Mouse (Mus musculus): Measurements from ENCODE around the gene Nufip2. TPM values are rescaled to one million over a fixed set of nuclear protein-coding genes. Genes with fewer than 3 reads are reported as not detected.
A peak's percentile ranks its signal among the peaks of the same experiment; 100 is the strongest.

Nufip2 gene
- polyA plus RNA-seq, 1 experiment from 2014 or later = 9.9 TPM

DNA sequence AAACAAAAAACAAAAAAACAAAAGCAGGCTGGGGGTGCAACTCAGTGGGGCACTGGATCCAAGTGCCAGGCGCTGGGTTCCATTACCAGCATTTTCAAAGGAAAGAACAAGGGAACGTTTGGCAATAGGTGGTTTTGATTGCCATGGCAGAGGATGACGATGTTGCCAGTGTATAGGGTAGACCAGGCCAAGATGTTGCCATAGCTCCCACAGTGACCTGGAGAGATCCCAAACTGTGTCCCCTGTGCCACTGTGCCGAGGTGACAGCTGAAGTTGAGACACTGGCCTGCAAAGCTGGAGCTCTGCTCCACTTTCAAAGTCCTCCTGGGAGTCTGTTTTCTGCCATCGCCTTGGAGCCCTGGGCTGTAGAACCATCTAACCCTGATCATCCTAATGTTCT is 63.0 kb downstream of the Nufip2 start:
- no peak for ATAC-seq (ENCODE audit: insufficient number of reproducible peaks, insufficient read depth, low FRiP score, low read depth)
- H3K27me3 ChIP-seq (ENCODE audit: control insufficient read depth, insufficient read depth, low read length) = no peaks in the 10 kb centered on the region
- WGBS = 85% methylated on average over 5 of the region's 5 CpGs

GRCm38 (mm10) chr11:77752525-77752924 is 66.6 kb downstream of the Nufip2 start:
- no peaks in the 10 kb centered on the region for H3K9me3 ChIP-seq (ENCODE audit: control insufficient read depth, low read depth, low read length)
- H3K4me1 ChIP-seq (ENCODE audit: control insufficient read depth, insufficient read depth, low read length) = no peaks in the 10 kb centered on the region
- no peak overlapping the region for H3K4me3 ChIP-seq (ENCODE audit: low read depth, low read length)
- no peak overlapping the region for H3K4me2 ChIP-seq (replicated peaks; ENCODE audit: low read depth, low read length)
- no peak for ATAC-seq (ENCODE audit: insufficient number of reproducible peaks, insufficient read depth, low FRiP score, low read depth)
- H3K27me3 ChIP-seq (ENCODE audit: control insufficient read depth, insufficient read depth, low read length) = no peaks in the 10 kb centered on the region
- H3K9ac ChIP-seq (replicated peaks; ENCODE audit: low read depth, low read length) = no peak overlapping the region
- H3K36me3 ChIP-seq (ENCODE audit: control insufficient read depth, insufficient read depth, low read length) = no peaks in the 10 kb centered on the region
- H3K27ac ChIP-seq (ENCODE audit: low read length) = no peak overlapping the region
- 62% methylated on average over 5 of the region's 5 CpGs for WGBS

More for the DNA sequence above, 63.0 kb downstream of the Nufip2 start:
- H3K4me2 ChIP-seq (replicated peaks; ENCODE audit: low read depth, low read length) = no peak overlapping the region
- H3K27ac ChIP-seq (ENCODE audit: low read length) = no peak overlapping the region
- H3K9me3 ChIP-seq (ENCODE audit: control insufficient read depth, low read depth, low read length) = no peaks in the 10 kb centered on the region
- H3K36me3 ChIP-seq (ENCODE audit: control insufficient read depth, insufficient read depth, low read length) = no peaks in the 10 kb centered on the region
- no peak overlapping the region for H3K9ac ChIP-seq (replicated peaks; ENCODE audit: low read depth, low read length)
- no peak overlapping the region for H3K4me3 ChIP-seq (ENCODE audit: low read depth, low read length)
- H3K4me1 ChIP-seq (ENCODE audit: control insufficient read depth, insufficient read depth, low read length) = no peaks in the 10 kb centered on the region

DNA sequence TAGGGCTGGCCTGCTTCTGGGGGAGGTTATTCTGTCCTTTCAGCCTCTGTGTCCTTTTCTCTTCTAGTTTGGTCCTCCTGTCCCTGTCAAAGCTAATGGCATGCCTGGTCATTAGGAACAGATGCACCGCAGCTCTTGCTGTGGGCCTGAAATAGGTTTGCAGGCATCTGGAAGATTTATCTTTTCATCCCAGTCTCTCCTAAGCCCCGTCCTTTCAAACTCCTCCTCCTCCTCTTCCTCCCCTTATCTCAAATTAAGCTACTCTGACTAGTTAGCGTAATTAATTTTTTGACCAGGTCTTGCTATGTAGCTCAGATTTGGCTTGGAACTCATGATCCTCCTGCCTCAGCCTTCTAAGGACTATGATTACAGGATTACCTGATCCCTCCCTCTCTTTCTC is 67.5 kb downstream of the Nufip2 start:
- H3K4me2 ChIP-seq (replicated peaks; ENCODE audit: low read depth, low read length) = no peak overlapping the region

DNA sequence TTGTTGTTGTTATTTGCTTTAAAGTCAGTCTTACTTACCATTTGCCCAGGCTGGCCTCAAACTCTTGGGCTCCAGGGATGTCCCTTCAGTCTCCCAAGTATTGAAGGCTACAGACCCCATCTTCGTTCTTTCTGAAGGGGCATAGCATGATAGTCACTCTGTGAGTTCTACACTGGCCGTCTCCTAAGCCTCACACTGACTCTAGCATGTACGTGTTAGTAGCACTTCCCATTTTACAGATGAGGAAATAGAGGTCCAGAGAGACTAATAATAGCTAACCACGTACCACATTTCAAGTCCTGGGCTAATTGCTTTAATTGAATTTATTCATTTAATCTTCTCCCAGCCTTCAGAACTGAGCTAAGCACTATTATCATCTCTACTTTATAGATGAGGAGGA is 74.1 kb downstream of the Nufip2 start:
- no peak overlapping the region for H3K9ac ChIP-seq (replicated peaks; ENCODE audit: low read depth, low read length)
- 85% methylated on average over 4 of the region's 4 CpGs for WGBS
- H3K27ac ChIP-seq (ENCODE audit: low read length) = no peak overlapping the region
- no peak overlapping the region for H3K4me2 ChIP-seq (replicated peaks; ENCODE audit: low read depth, low read length)
- no peaks in the 10 kb centered on the region for H3K36me3 ChIP-seq (ENCODE audit: control insufficient read depth, insufficient read depth, low read length)
- H3K9me3 ChIP-seq (ENCODE audit: control insufficient read depth, low read depth, low read length) = no peaks in the 10 kb centered on the region
- ATAC-seq (ENCODE audit: insufficient number of reproducible peaks, insufficient read depth, low FRiP score, low read depth) = no peak
- no peaks in the 10 kb centered on the region for H3K27me3 ChIP-seq (ENCODE audit: control insufficient read depth, insufficient read depth, low read length)
- no peak overlapping the region for H3K4me3 ChIP-seq (ENCODE audit: low read depth, low read length)
- H3K4me1 ChIP-seq (ENCODE audit: control insufficient read depth, insufficient read depth, low read length) = peaks cover 14% of the 10 kb centered on the region

More for the DNA sequence above, 67.5 kb downstream of the Nufip2 start:
- Histone ChIP-seq H3K4me3 (ENCODE audit: low read depth, low read length) (no peak overlapping the region), H3K27me3 (ENCODE audit: control insufficient read depth, insufficient read depth, low read length) (no peaks in the 10 kb centered on the region), H3K9me3 (ENCODE audit: control insufficient read depth, low read depth, low read length) (no peaks in the 10 kb centered on the region), H3K36me3 (ENCODE audit: control insufficient read depth, insufficient read depth, low read length) (no peaks in the 10 kb centered on the region), H3K27ac (ENCODE audit: low read length) (no peak overlapping the region), H3K9ac (replicated peaks; ENCODE audit: low read depth, low read length) (no peak overlapping the region), H3K4me1 (ENCODE audit: control insufficient read depth, insufficient read depth, low read length) (no peaks in the 10 kb centered on the region)
- 64% methylated on average over 3 of the region's 3 CpGs for WGBS
- no peak for ATAC-seq (ENCODE audit: insufficient number of reproducible peaks, insufficient read depth, low FRiP score, low read depth)

GRCm38 (mm10) chr11:77762783-77763672 is 77.1 kb downstream of the Nufip2 start, which contains the start of gene Myo18a:
Gene Myo18a (plus strand): TSS chr11:77763246.
- Histone ChIP-seq H3K4me2 (replicated peaks; ENCODE audit: low read depth, low read length) (peak within 1 kb of the TSS; percentile 73), H3K27me3 (ENCODE audit: control insufficient read depth, insufficient read depth, low read length) (no peaks in the 10 kb centered on the region), H3K4me3 (ENCODE audit: low read depth, low read length) (peak within 1 kb of the TSS; percentile 90), H3K36me3 (ENCODE audit: control insufficient read depth, insufficient read depth, low read length) (no peaks in the 10 kb centered on the region), H3K27ac (ENCODE audit: low read length) (peak within 1 kb of the TSS; percentile 83; the same call in 1 of the 2 replicates), H3K9ac (replicated peaks; ENCODE audit: low read depth, low read length) (peak within 1 kb of the TSS; percentile 93), H3K4me1 (ENCODE audit: control insufficient read depth, insufficient read depth, low read length) (peaks cover 30% of the 10 kb centered on the region), H3K9me3 (ENCODE audit: control insufficient read depth, low read depth, low read length) (no peaks in the 10 kb centered on the region)
- peak; percentile 80 for ATAC-seq (ENCODE audit: insufficient number of reproducible peaks, insufficient read depth, low FRiP score, low read depth)
- 2% methylated on average over 77 of the region's 79 CpGs for WGBS

GRCm38 (mm10) chr11:77763673-77764340 is 77.9 kb downstream of the Nufip2 start:
- Histone ChIP-seq H3K36me3 (ENCODE audit: control insufficient read depth, insufficient read depth, low read length) (no peaks in the 10 kb centered on the region), H3K4me1 (ENCODE audit: control insufficient read depth, insufficient read depth, low read length) (peaks cover 30% of the 10 kb centered on the region), H3K9ac (replicated peaks; ENCODE audit: low read depth, low read length) (peak overlapping the region; percentile 93), H3K27ac (ENCODE audit: low read length) (peak overlapping the region; percentile 83; the same call in 1 of the 2 replicates), H3K27me3 (ENCODE audit: control insufficient read depth, insufficient read depth, low read length) (no peaks in the 10 kb centered on the region), H3K9me3 (ENCODE audit: control insufficient read depth, low read depth, low read length) (no peaks in the 10 kb centered on the region), H3K4me2 (replicated peaks; ENCODE audit: low read depth, low read length) (peak overlapping the region; percentile 73), H3K4me3 (ENCODE audit: low read depth, low read length) (peak overlapping the region; percentile 90)
- WGBS = 7% methylated on average over 26 of the region's 26 CpGs
- ATAC-seq (ENCODE audit: insufficient number of reproducible peaks, insufficient read depth, low FRiP score, low read depth) = peak; percentile 61; the same call in 1 of the 2 replicates

GRCm38 (mm10) chr11:77764694-77765458 is 78.9 kb downstream of the Nufip2 start:
- ATAC-seq (ENCODE audit: insufficient number of reproducible peaks, insufficient read depth, low FRiP score, low read depth) = no peak
- peak overlapping the region; percentile 73 for H3K4me2 ChIP-seq (replicated peaks; ENCODE audit: low read depth, low read length)

GRCm38 (mm10) chr11:77765459-77765777 is 79.5 kb downstream of the Nufip2 start:
- Histone ChIP-seq H3K9me3 (ENCODE audit: control insufficient read depth, low read depth, low read length) (no peaks in the 10 kb centered on the region), H3K27me3 (ENCODE audit: control insufficient read depth, insufficient read depth, low read length) (no peaks in the 10 kb centered on the region), H3K27ac (ENCODE audit: low read length) (0 out of 2 replicates have a peak overlapping the region, but pooled peaks have one; percentile 11), H3K4me3 (ENCODE audit: low read depth, low read length) (no peak overlapping the region), H3K9ac (replicated peaks; ENCODE audit: low read depth, low read length) (no peak overlapping the region), H3K36me3 (ENCODE audit: control insufficient read depth, insufficient read depth, low read length) (no peaks in the 10 kb centered on the region), H3K4me1 (ENCODE audit: control insufficient read depth, insufficient read depth, low read length) (peaks cover 30% of the 10 kb centered on the region), H3K4me2 (replicated peaks; ENCODE audit: low read depth, low read length) (peak overlapping the region; percentile 73; the same call in 1 of the 2 replicates)
- WGBS = 50% methylated on average over 4 of the region's 4 CpGs
- ATAC-seq (ENCODE audit: insufficient number of reproducible peaks, insufficient read depth, low FRiP score, low read depth) = no peak

More at GRCm38 (mm10) chr11:77764694-77765458, 78.9 kb downstream of the Nufip2 start:
- WGBS = 56% methylated on average over 9 of the region's 9 CpGs
- Histone ChIP-seq H3K4me3 (ENCODE audit: low read depth, low read length) (peak overlapping the region; percentile 90; the same call in 1 of the 2 replicates), H3K9me3 (ENCODE audit: control insufficient read depth, low read depth, low read length) (no peaks in the 10 kb centered on the region), H3K9ac (replicated peaks; ENCODE audit: low read depth, low read length) (no peak overlapping the region), H3K36me3 (ENCODE audit: control insufficient read depth, insufficient read depth, low read length) (no peaks in the 10 kb centered on the region), H3K27ac (ENCODE audit: low read length) (peak overlapping the region; percentile 83; the same call in 1 of the 2 replicates), H3K4me1 (ENCODE audit: control insufficient read depth, insufficient read depth, low read length) (peaks cover 30% of the 10 kb centered on the region), H3K27me3 (ENCODE audit: control insufficient read depth, insufficient read depth, low read length) (no peaks in the 10 kb centered on the region)

All from stomach, embryonic 14.5 days (tissue).